Mouse (Mus musculus): ENCODE measurements around the gene Nutm1. TPM values are rescaled to one million over a fixed set of nuclear protein-coding genes. Genes with fewer than 3 reads are reported as not detected.
"Not testable (repeated sequence)": the region's sequence is repeated elsewhere in the genome, so short reads cannot be mapped to it uniquely, and the experiment has no call there.

Nutm1 gene
- not detected in 2 replicates for polyA plus RNA-seq (2015; fragmentation: Nextera tagmentation; extraction: Ambion mirVana)

GRCm38 (mm10) chr2:112259241-112259962, at the start of gene Nutm1:
Gene Nutm1 (minus strand): TSS chr2:112259291.
- no peak for ATAC-seq
- Histone ChIP-seq H3K9ac (ENCODE audit: low read depth, low read length) (no peak within 1 kb of the TSS), H3K36me3 (ENCODE audit: control insufficient read depth, insufficient read depth, low read length) (no peaks in the 10 kb centered on the region), H3K9me3 (replicated peaks; ENCODE audit: control insufficient read depth, low read length, poor library complexity, severe bottlenecking) (no peaks in the 10 kb centered on the region), H3K4me1 (ENCODE audit: control insufficient read depth, insufficient read depth, low read length) (peaks cover 11% of the 10 kb centered on the region), H3K4me2 (ENCODE audit: low read length) (no peak within 1 kb of the TSS), H3K27me3 (ENCODE audit: control insufficient read depth, insufficient read depth, low read depth, low read length) (no peaks in the 10 kb centered on the region), H3K27ac (ENCODE audit: low read length) (no peak within 1 kb of the TSS), H3K4me3 (ENCODE audit: low read depth, low read length) (no peak within 1 kb of the TSS)
- WGBS: 67% methylated on average over 10 of the region's 10 CpGs

- no peak overlapping the region for H3K9ac ChIP-seq (ENCODE audit: low read depth, low read length)
- H3K4me3 ChIP-seq (ENCODE audit: low read depth, low read length): no peak overlapping the region
- H3K27me3 ChIP-seq (ENCODE audit: control insufficient read depth, insufficient read depth, low read depth, low read length): no peaks in the 10 kb centered on the region
- H3K4me1 ChIP-seq (ENCODE audit: control insufficient read depth, insufficient read depth, low read length): no peaks in the 10 kb centered on the region
- ATAC-seq: no peak
- H3K27ac ChIP-seq (ENCODE audit: low read length): no peak overlapping the region
- 97% methylated on average over 3 of the region's 3 CpGs for WGBS
- no peaks in the 10 kb centered on the region for H3K9me3 ChIP-seq (replicated peaks; ENCODE audit: control insufficient read depth, low read length, poor library complexity, severe bottlenecking)
- H3K36me3 ChIP-seq (ENCODE audit: control insufficient read depth, insufficient read depth, low read length): no peaks in the 10 kb centered on the region
- H3K4me2 ChIP-seq (ENCODE audit: low read length): no peak overlapping the region
These were observed 49.6 kb upstream of the Nutm1 start for GRCm38 (mm10) chr2:112308671-112309070.

- no peak overlapping the region for H3K27ac ChIP-seq (ENCODE audit: low read length)
- WGBS: 95% methylated on average over 4 of the region's 4 CpGs
- no peaks in the 10 kb centered on the region for H3K9me3 ChIP-seq (replicated peaks; ENCODE audit: control insufficient read depth, low read length, poor library complexity, severe bottlenecking)
- ATAC-seq: no peak
- no peaks in the 10 kb centered on the region for H3K27me3 ChIP-seq (ENCODE audit: control insufficient read depth, insufficient read depth, low read depth, low read length)
- H3K4me3 ChIP-seq (ENCODE audit: low read depth, low read length): no peak overlapping the region
- H3K4me1 ChIP-seq (ENCODE audit: control insufficient read depth, insufficient read depth, low read length): no peaks in the 10 kb centered on the region
- H3K4me2 ChIP-seq (ENCODE audit: low read length): no peak overlapping the region
- H3K9ac ChIP-seq (ENCODE audit: low read depth, low read length): no peak overlapping the region
- no peaks in the 10 kb centered on the region for H3K36me3 ChIP-seq (ENCODE audit: control insufficient read depth, insufficient read depth, low read length)
These were observed 39.1 kb upstream of the Nutm1 start for GRCm38 (mm10) chr2:112298221-112298620.

- no peak for ATAC-seq
- 75% methylated on average over 3 of the region's 3 CpGs for WGBS
- H3K4me1 ChIP-seq (ENCODE audit: control insufficient read depth, insufficient read depth, low read length): no peaks in the 10 kb centered on the region
- H3K27ac ChIP-seq (ENCODE audit: low read length): no peak overlapping the region
- H3K9me3 ChIP-seq (replicated peaks; ENCODE audit: control insufficient read depth, low read length, poor library complexity, severe bottlenecking): no peaks in the 10 kb centered on the region
- H3K27me3 ChIP-seq (ENCODE audit: control insufficient read depth, insufficient read depth, low read depth, low read length): no peaks in the 10 kb centered on the region
- H3K4me2 ChIP-seq (ENCODE audit: low read length): no peak overlapping the region
- H3K9ac ChIP-seq (ENCODE audit: low read depth, low read length): no peak overlapping the region
- H3K4me3 ChIP-seq (ENCODE audit: low read depth, low read length): no peak overlapping the region
- H3K36me3 ChIP-seq (ENCODE audit: control insufficient read depth, insufficient read depth, low read length): no peaks in the 10 kb centered on the region
These were observed 37.1 kb upstream of the Nutm1 start for GRCm38 (mm10) chr2:112296211-112296610.

- 97% methylated on average over 2 of the region's 2 CpGs for whole genome bisulfite sequencing
- ATAC-seq: no peak
- H3K27me3 ChIP-seq (ENCODE audit: control insufficient read depth, insufficient read depth, low read depth, low read length): no peaks in the 10 kb centered on the region
- no peaks in the 10 kb centered on the region for H3K4me1 ChIP-seq (ENCODE audit: control insufficient read depth, insufficient read depth, low read length)
- H3K9ac ChIP-seq (ENCODE audit: low read depth, low read length): no peak overlapping the region
- H3K9me3 ChIP-seq (replicated peaks; ENCODE audit: control insufficient read depth, low read length, poor library complexity, severe bottlenecking): no peaks in the 10 kb centered on the region
- H3K4me2 ChIP-seq (ENCODE audit: low read length): no peak overlapping the region
- no peak overlapping the region for H3K27ac ChIP-seq (ENCODE audit: low read length)
- no peak overlapping the region for H3K4me3 ChIP-seq (ENCODE audit: low read depth, low read length)
- no peaks in the 10 kb centered on the region for H3K36me3 ChIP-seq (ENCODE audit: control insufficient read depth, insufficient read depth, low read length)
These were observed 33.7 kb upstream of the Nutm1 start for GRCm38 (mm10) chr2:112292823-112293222.

- no peak for ATAC-seq
- Histone ChIP-seq H3K4me1 (ENCODE audit: control insufficient read depth, insufficient read depth, low read length) (peaks cover 4% of the 10 kb centered on the region), H3K27ac (ENCODE audit: low read length) (no peak overlapping the region), H3K27me3 (ENCODE audit: control insufficient read depth, insufficient read depth, low read depth, low read length) (no peaks in the 10 kb centered on the region), H3K36me3 (ENCODE audit: control insufficient read depth, insufficient read depth, low read length) (no peaks in the 10 kb centered on the region), H3K4me2 (ENCODE audit: low read length) (no peak overlapping the region), H3K4me3 (ENCODE audit: low read depth, low read length) (no peak overlapping the region), H3K9ac (ENCODE audit: low read depth, low read length) (no peak overlapping the region), H3K9me3 (replicated peaks; ENCODE audit: control insufficient read depth, low read length, poor library complexity, severe bottlenecking) (no peaks in the 10 kb centered on the region)
- 96% methylated on average over 3 of the region's 3 CpGs for WGBS
These were observed 30.4 kb upstream of the Nutm1 start for GRCm38 (mm10) chr2:112289507-112289906.

- H3K4me3 ChIP-seq (ENCODE audit: low read depth, low read length): no peak overlapping the region
- ATAC-seq: no peak
- peaks cover 10% of the 10 kb centered on the region for H3K4me1 ChIP-seq (ENCODE audit: control insufficient read depth, insufficient read depth, low read length)
- no peak overlapping the region for H3K9ac ChIP-seq (ENCODE audit: low read depth, low read length)
- 60% methylated on average over 4 of the region's 4 CpGs for WGBS
- no peaks in the 10 kb centered on the region for H3K27me3 ChIP-seq (ENCODE audit: control insufficient read depth, insufficient read depth, low read depth, low read length)
- H3K27ac ChIP-seq (ENCODE audit: low read length): no peak overlapping the region
- no peak overlapping the region for H3K4me2 ChIP-seq (ENCODE audit: low read length)
- no peaks in the 10 kb centered on the region for H3K9me3 ChIP-seq (replicated peaks; ENCODE audit: control insufficient read depth, low read length, poor library complexity, severe bottlenecking)
- no peaks in the 10 kb centered on the region for H3K36me3 ChIP-seq (ENCODE audit: control insufficient read depth, insufficient read depth, low read length)
These were observed 28.0 kb upstream of the Nutm1 start for GRCm38 (mm10) chr2:112287059-112287458.

GRCm38 (mm10) chr2:112286062-112286461, 27.0 kb upstream of the Nutm1 start:
- not testable (repeated sequence) for H3K36me3 ChIP-seq (ENCODE audit: control insufficient read depth, insufficient read depth, low read length); H3K27me3 ChIP-seq (ENCODE audit: control insufficient read depth, insufficient read depth, low read depth, low read length); H3K9ac ChIP-seq (ENCODE audit: low read depth, low read length); H3K4me2 ChIP-seq (ENCODE audit: low read length); H3K27ac ChIP-seq (ENCODE audit: low read length); H3K9me3 ChIP-seq (replicated peaks; ENCODE audit: control insufficient read depth, low read length, poor library complexity, severe bottlenecking); H3K4me3 ChIP-seq (ENCODE audit: low read depth, low read length); ATAC-seq
- WGBS: 91% methylated on average over 1 of the region's 1 CpGs
- H3K4me1 ChIP-seq (ENCODE audit: control insufficient read depth, insufficient read depth, low read length): peaks cover 10% of the 10 kb centered on the region

GRCm38 (mm10) chr2:112285031-112285390, 25.9 kb upstream of the Nutm1 start:
- Histone ChIP-seq H3K27ac (ENCODE audit: low read length) (no peak overlapping the region), H3K4me2 (ENCODE audit: low read length) (peak overlapping the region; percentile 85), H3K27me3 (ENCODE audit: control insufficient read depth, insufficient read depth, low read depth, low read length) (no peaks in the 10 kb centered on the region), H3K36me3 (ENCODE audit: control insufficient read depth, insufficient read depth, low read length) (no peaks in the 10 kb centered on the region), H3K4me1 (ENCODE audit: control insufficient read depth, insufficient read depth, low read length) (peaks cover 10% of the 10 kb centered on the region), H3K9ac (ENCODE audit: low read depth, low read length) (no peak overlapping the region; the same call in 1 of the 2 replicates), H3K4me3 (ENCODE audit: low read depth, low read length) (peak overlapping the region; percentile 39), H3K9me3 (replicated peaks; ENCODE audit: control insufficient read depth, low read length, poor library complexity, severe bottlenecking) (no peaks in the 10 kb centered on the region)
- ATAC-seq: no peak
- WGBS: 65% methylated on average over 6 of the region's 6 CpGs
